Mouse (Mus musculus) ES-Bruce4 (cell line): ENCODE data around the gene Nfil3.

Experiments used
- CTCF ChIP-seq: IDR thresholded peaks from one replicate; pipeline ENCODE4 v1.8.1; 2011; ENCODE audit warnings: low read depth, low read length
- POLR2A ChIP-seq: IDR thresholded peaks from one replicate; pipeline ENCODE4 v1.8.1; 2011; ENCODE audit warnings: low read length; ENCODE audit not compliant: insufficient read depth

DNA sequence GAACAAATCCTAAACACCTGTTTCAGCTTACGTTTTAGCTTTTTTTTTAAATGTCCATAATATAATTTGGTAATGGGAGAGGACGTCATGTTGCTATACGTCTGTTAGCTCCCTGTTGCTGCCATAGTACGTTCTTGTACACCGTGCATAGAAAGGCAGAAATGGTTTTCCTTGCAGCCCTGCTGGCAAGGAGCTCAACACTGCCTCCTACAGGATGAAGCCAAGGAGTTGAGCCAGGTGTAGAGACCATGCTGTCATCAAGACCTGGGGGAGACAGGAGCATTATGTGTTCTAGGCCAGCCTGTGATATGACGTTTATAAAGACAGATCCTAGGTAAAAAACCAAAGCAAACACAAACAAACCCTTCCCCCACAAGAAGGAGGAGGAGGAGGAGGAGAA is 36.2 kb upstream of the Nfil3 start:
- no peak for TF ChIP-seq POLR2A
- TF ChIP-seq CTCF: peak; percentile 72
